Mouse (Mus musculus): ENCODE results near the gene Cdh13. TPM values are rescaled to one million over a fixed set of nuclear protein-coding genes. Genes with fewer than 3 reads are reported as not detected.

Gene Cdh13
- polyA plus RNA-seq, 2 experiments = 9.3 to 25.2 TPM

GRCm38 (mm10) chr8:118596816-118597215, 313.3 kb downstream of the Cdh13 start:
- Histone ChIP-seq H3K27ac (replicated peaks; ENCODE audit: low read depth, low read length) (no peak overlapping the region), H3K4me3 (replicated peaks; ENCODE audit: low read length) (no peak overlapping the region), H3K36me3 (ENCODE audit: control insufficient read depth, insufficient read depth, low read length) (no peaks in the 10 kb centered on the region), H3K4me2 (replicated peaks; ENCODE audit: low read depth, low read length, severe bottlenecking) (no peak overlapping the region), H3K4me1 (ENCODE audit: control insufficient read depth, insufficient read depth, low read length) (no peaks in the 10 kb centered on the region), H3K9me3 (ENCODE audit: control insufficient read depth, low read length) (peaks cover 3% of the 10 kb centered on the region; the same call in 1 of the 2 replicates), H3K27me3 (ENCODE audit: control insufficient read depth, insufficient read depth, low read length) (no peaks in the 10 kb centered on the region), H3K9ac (ENCODE audit: low read depth, low read length, severe bottlenecking) (no peak overlapping the region)
- WGBS = 79% methylated on average over 8 of the region's 8 CpGs
- TF ChIP-seq POLR2A (IDR thresholded peaks at IDR 0.05; ENCODE audit: borderline replicate concordance, extremely low read depth, insufficient read depth, insufficient read length) = no peak
- ATAC-seq (ENCODE audit: low FRiP score, low read depth) (no peak), DNase-seq (ENCODE audit: low spot score) (no peak)

- H3K27ac ChIP-seq (replicated peaks; ENCODE audit: low read depth, low read length) = no peak overlapping the region
- no peaks in the 10 kb centered on the region for H3K27me3 ChIP-seq (ENCODE audit: control insufficient read depth, insufficient read depth, low read length)
- no peak overlapping the region for H3K4me3 ChIP-seq (replicated peaks; ENCODE audit: low read length)
- H3K4me2 ChIP-seq (replicated peaks; ENCODE audit: low read depth, low read length, severe bottlenecking) = no peak overlapping the region
- H3K9ac ChIP-seq (ENCODE audit: low read depth, low read length, severe bottlenecking) = no peak overlapping the region
- no peaks in the 10 kb centered on the region for H3K36me3 ChIP-seq (ENCODE audit: control insufficient read depth, insufficient read depth, low read length)
- no peaks in the 10 kb centered on the region for H3K4me1 ChIP-seq (ENCODE audit: control insufficient read depth, insufficient read depth, low read length)
- no peak for TF ChIP-seq POLR2A (IDR thresholded peaks at IDR 0.05; ENCODE audit: borderline replicate concordance, extremely low read depth, insufficient read depth, insufficient read length)
- DNase-seq (ENCODE audit: low spot score) (no peak), ATAC-seq (ENCODE audit: low FRiP score, low read depth) (no peak)
- WGBS = 82% methylated on average over 8 of the region's 8 CpGs
- no peaks in the 10 kb centered on the region for H3K9me3 ChIP-seq (ENCODE audit: control insufficient read depth, low read length)
Observed at GRCm38 (mm10) chr8:118601376-118601775, 317.8 kb downstream of the Cdh13 start.

- Histone ChIP-seq H3K9me3 (ENCODE audit: control insufficient read depth, low read length) (no peaks in the 10 kb centered on the region), H3K4me1 (ENCODE audit: control insufficient read depth, insufficient read depth, low read length) (no peaks in the 10 kb centered on the region), H3K4me2 (replicated peaks; ENCODE audit: low read depth, low read length, severe bottlenecking) (no peak overlapping the region), H3K27me3 (ENCODE audit: control insufficient read depth, insufficient read depth, low read length) (no peaks in the 10 kb centered on the region), H3K4me3 (replicated peaks; ENCODE audit: low read length) (no peak overlapping the region), H3K36me3 (ENCODE audit: control insufficient read depth, insufficient read depth, low read length) (no peaks in the 10 kb centered on the region), H3K27ac (replicated peaks; ENCODE audit: low read depth, low read length) (no peak overlapping the region), H3K9ac (ENCODE audit: low read depth, low read length, severe bottlenecking) (no peak overlapping the region)
- no peak for DNase-seq (ENCODE audit: low spot score)
- TF ChIP-seq POLR2A (IDR thresholded peaks at IDR 0.05; ENCODE audit: borderline replicate concordance, extremely low read depth, insufficient read depth, insufficient read length) = no peak
- WGBS = 60% methylated on average over 8 of the region's 8 CpGs
- ATAC-seq (ENCODE audit: low FRiP score, low read depth) = no peak
Observed at GRCm38 (mm10) chr8:118602074-118602473, 318.5 kb downstream of the Cdh13 start.

- 61% methylated on average over 10 of the region's 10 CpGs for WGBS
- H3K4me2 ChIP-seq (replicated peaks; ENCODE audit: low read depth, low read length, severe bottlenecking) = no peak overlapping the region
- H3K36me3 ChIP-seq (ENCODE audit: control insufficient read depth, insufficient read depth, low read length) = no peaks in the 10 kb centered on the region
- H3K27ac ChIP-seq (replicated peaks; ENCODE audit: low read depth, low read length) = no peak overlapping the region
- no peaks in the 10 kb centered on the region for H3K27me3 ChIP-seq (ENCODE audit: control insufficient read depth, insufficient read depth, low read length)
- no peak for ATAC-seq (ENCODE audit: low FRiP score, low read depth)
- no peak for TF ChIP-seq POLR2A (IDR thresholded peaks at IDR 0.05; ENCODE audit: borderline replicate concordance, extremely low read depth, insufficient read depth, insufficient read length)
- no peak overlapping the region for H3K4me3 ChIP-seq (replicated peaks; ENCODE audit: low read length)
- H3K4me1 ChIP-seq (ENCODE audit: control insufficient read depth, insufficient read depth, low read length) = no peaks in the 10 kb centered on the region
- H3K9me3 ChIP-seq (ENCODE audit: control insufficient read depth, low read length) = no peaks in the 10 kb centered on the region
- no peak for DNase-seq (ENCODE audit: low spot score)
- no peak overlapping the region for H3K9ac ChIP-seq (ENCODE audit: low read depth, low read length, severe bottlenecking)
Observed at GRCm38 (mm10) chr8:118611551-118611950, 328.0 kb downstream of the Cdh13 start.

- no peak for ATAC-seq (ENCODE audit: low FRiP score, low read depth)
- H3K36me3 ChIP-seq (ENCODE audit: control insufficient read depth, insufficient read depth, low read length) = no peaks in the 10 kb centered on the region
- TF ChIP-seq POLR2A (IDR thresholded peaks at IDR 0.05; ENCODE audit: borderline replicate concordance, extremely low read depth, insufficient read depth, insufficient read length) = no peak
- no peak overlapping the region for H3K4me2 ChIP-seq (replicated peaks; ENCODE audit: low read depth, low read length, severe bottlenecking)
- H3K9ac ChIP-seq (ENCODE audit: low read depth, low read length, severe bottlenecking) = no peak overlapping the region
- WGBS = 93% methylated on average over 10 of the region's 10 CpGs
- H3K4me1 ChIP-seq (ENCODE audit: control insufficient read depth, insufficient read depth, low read length) = no peaks in the 10 kb centered on the region
- H3K27ac ChIP-seq (replicated peaks; ENCODE audit: low read depth, low read length) = no peak overlapping the region
- no peak overlapping the region for H3K4me3 ChIP-seq (replicated peaks; ENCODE audit: low read length)
- H3K27me3 ChIP-seq (ENCODE audit: control insufficient read depth, insufficient read depth, low read length) = no peaks in the 10 kb centered on the region
- no peak for DNase-seq (ENCODE audit: low spot score)
- H3K9me3 ChIP-seq (ENCODE audit: control insufficient read depth, low read length) = no peaks in the 10 kb centered on the region
Observed at GRCm38 (mm10) chr8:118618195-118618594, 334.7 kb downstream of the Cdh13 start.

- ATAC-seq (ENCODE audit: low FRiP score, low read depth) (no peak), DNase-seq (ENCODE audit: low spot score) (no peak)
- no peak overlapping the region for H3K4me3 ChIP-seq (replicated peaks; ENCODE audit: low read length)
- H3K4me1 ChIP-seq (ENCODE audit: control insufficient read depth, insufficient read depth, low read length) = no peaks in the 10 kb centered on the region
- TF ChIP-seq POLR2A (IDR thresholded peaks at IDR 0.05; ENCODE audit: borderline replicate concordance, extremely low read depth, insufficient read depth, insufficient read length) = no peak
- no peaks in the 10 kb centered on the region for H3K36me3 ChIP-seq (ENCODE audit: control insufficient read depth, insufficient read depth, low read length)
- no peak overlapping the region for H3K27ac ChIP-seq (replicated peaks; ENCODE audit: low read depth, low read length)
- H3K9ac ChIP-seq (ENCODE audit: low read depth, low read length, severe bottlenecking) = no peak overlapping the region
- no peaks in the 10 kb centered on the region for H3K27me3 ChIP-seq (ENCODE audit: control insufficient read depth, insufficient read depth, low read length)
- WGBS = 84% methylated on average over 5 of the region's 5 CpGs
- H3K4me2 ChIP-seq (replicated peaks; ENCODE audit: low read depth, low read length, severe bottlenecking) = no peak overlapping the region
- H3K9me3 ChIP-seq (ENCODE audit: control insufficient read depth, low read length) = no peaks in the 10 kb centered on the region
Observed at GRCm38 (mm10) chr8:118626425-118626824, 342.9 kb downstream of the Cdh13 start.

Measured in limb, embryonic 14.5 days (tissue).